Mouse (Mus musculus) adrenal gland, adult (tissue): ENCODE data around the gene Hist1h3f.

Experiments
- DNase-seq, 2 experiments: peaks; one replicate each; pipeline ENCODE4 v3.0.0; 2022 to 2023; ENCODE audit warnings: low spot score in 1 of 2; ENCODE audit not compliant: inconsistent age in 2 of 2

The Hist1h3f gene

GRCm38 (mm10) chr13:23543965-23544786 lies at the start of gene Hist1h3f:
TSS of gene Hist1h3f (plus strand) at chr13:23544052.
- DNase-seq, result peak; percentile 81 to 97

GRCm38 (mm10) chr13:23495526-23495925 lies 48.3 kb upstream of the Hist1h3f start:
- DNase-seq, result no peak

GRCm38 (mm10) chr13:23497656-23498321 lies 46.1 kb upstream of the Hist1h3f start:
- DNase-seq, result peak in 1 of 2 experiments; percentile 77

GRCm38 (mm10) chr13:23498653-23499052 lies 45.2 kb upstream of the Hist1h3f start:
- DNase-seq, result no peak

- DNase-seq, result no peak
These were observed 43.9 kb upstream of the Hist1h3f start for GRCm38 (mm10) chr13:23499943-23500342.

GRCm38 (mm10) chr13:23500424-23501200 lies 43.2 kb upstream of the Hist1h3f start:
- DNase-seq, result peak; percentile 40 to 89

- no peak for DNase-seq
These were observed 42.3 kb upstream of the Hist1h3f start for GRCm38 (mm10) chr13:23501511-23501910.

- DNase-seq, result no peak
These were observed 41.8 kb upstream of the Hist1h3f start for GRCm38 (mm10) chr13:23502031-23502567.

- no peak for DNase-seq
These were observed 40.9 kb upstream of the Hist1h3f start for GRCm38 (mm10) chr13:23502916-23503315.

- DNase-seq, result peak in 1 of 2 experiments; percentile 91
These were observed 40.1 kb upstream of the Hist1h3f start for GRCm38 (mm10) chr13:23503797-23504196.

GRCm38 (mm10) chr13:23505662-23506345 lies 38.0 kb upstream of the Hist1h3f start:
- peak in 1 of 2 experiments; percentile 54 for DNase-seq

GRCm38 (mm10) chr13:23506351-23506750 lies 37.5 kb upstream of the Hist1h3f start:
- peak; percentile 39 to 89 for DNase-seq

GRCm38 (mm10) chr13:23506819-23507515 lies 36.9 kb upstream of the Hist1h3f start:
- no peak for DNase-seq

GRCm38 (mm10) chr13:23510127-23510526 lies 33.7 kb upstream of the Hist1h3f start:
- DNase-seq, result no peak

GRCm38 (mm10) chr13:23513517-23513916 lies 30.3 kb upstream of the Hist1h3f start:
- no peak for DNase-seq

- DNase-seq, result no peak
These were observed 28.6 kb upstream of the Hist1h3f start for GRCm38 (mm10) chr13:23515281-23515680.

GRCm38 (mm10) chr13:23515826-23516620 lies 27.8 kb upstream of the Hist1h3f start:
- DNase-seq, result no peak

GRCm38 (mm10) chr13:23516822-23517602 lies 26.8 kb upstream of the Hist1h3f start:
- peak; percentile 75 to 97 for DNase-seq
